Mouse (Mus musculus) lung, postnatal 14 days (tissue): ENCODE measurements around the gene Pknox1.
"Not testable (repeated sequence)": the region's sequence is repeated elsewhere in the genome, so short reads cannot be mapped to it uniquely, and the experiment has no call there.

Experiments used
- DNase-seq: peaks from one replicate; pipeline ENCODE4 v3.0.0; 2021

Gene Pknox1

GRCm38 (mm10) chr17:31598593-31598992 is 34.1 kb downstream of the Pknox1 start:
- no peak for DNase-seq

GRCm38 (mm10) chr17:31606424-31606823 is 41.9 kb downstream of the Pknox1 start:
- no peak for DNase-seq

GRCm38 (mm10) chr17:31607256-31607951 is 42.9 kb downstream of the Pknox1 start:
- DNase-seq, result no peak

GRCm38 (mm10) chr17:31609173-31609572 is 44.6 kb downstream of the Pknox1 start:
- not testable (repeated sequence) for DNase-seq

GRCm38 (mm10) chr17:31609895-31610294 is 45.4 kb downstream of the Pknox1 start:
- DNase-seq, result no peak

GRCm38 (mm10) chr17:31613086-31613755 is 48.7 kb downstream of the Pknox1 start:
- DNase-seq, result peak; percentile 18

GRCm38 (mm10) chr17:31623101-31623500 is 58.6 kb downstream of the Pknox1 start:
- DNase-seq, result no peak

- DNase-seq, result no peak
Observed at GRCm38 (mm10) chr17:31627961-31628360, 63.4 kb downstream of the Pknox1 start.

GRCm38 (mm10) chr17:31631081-31631800 is 66.7 kb downstream of the Pknox1 start:
- DNase-seq, result no peak

GRCm38 (mm10) chr17:31633007-31633406 is 68.5 kb downstream of the Pknox1 start:
- no peak for DNase-seq

GRCm38 (mm10) chr17:31634896-31635295 is 70.4 kb downstream of the Pknox1 start:
- DNase-seq, result no peak

- no peak for DNase-seq
Observed at GRCm38 (mm10) chr17:31635781-31636180, 71.2 kb downstream of the Pknox1 start.

- DNase-seq, result no peak
Observed at GRCm38 (mm10) chr17:31636277-31636941, 71.9 kb downstream of the Pknox1 start.

GRCm38 (mm10) chr17:31636942-31637811 is 72.6 kb downstream of the Pknox1 start, which contains the start of gene Cbs:
Gene Cbs (minus strand): TSS chr17:31637238.
- DNase-seq, result peak; percentile 83

GRCm38 (mm10) chr17:31637866-31638570 is 73.5 kb downstream of the Pknox1 start:
- peak; percentile 59 for DNase-seq

- DNase-seq, result no peak
Observed at GRCm38 (mm10) chr17:31639651-31640050, 75.1 kb downstream of the Pknox1 start.

- no peak for DNase-seq
Observed at GRCm38 (mm10) chr17:31642331-31642730, 77.8 kb downstream of the Pknox1 start.

GRCm38 (mm10) chr17:31642913-31643312 is 78.4 kb downstream of the Pknox1 start:
- no peak for DNase-seq

GRCm38 (mm10) chr17:31646199-31647002 is 81.9 kb downstream of the Pknox1 start:
- no peak for DNase-seq

- DNase-seq, result peak; percentile 13
Observed at GRCm38 (mm10) chr17:31652152-31652551, 87.6 kb downstream of the Pknox1 start.

GRCm38 (mm10) chr17:31653277-31653676 is 88.7 kb downstream of the Pknox1 start:
- no peak for DNase-seq
